Mouse (Mus musculus) lung, adult 2 months (tissue): Measurements from ENCODE around the gene Bmp7. TPM values are rescaled to one million over a fixed set of nuclear protein-coding genes. Genes with fewer than 3 reads are reported as not detected.

ENCODE experiments used
- DNase-seq: peaks from one replicate; pipeline ENCODE4 v3.0.0; 2022
- H3K4me1 ChIP-seq: fragments of 200-500 bp; 2 replicates; pipeline ENCODE4 v1.6.1; 2011; ENCODE audit warnings: low read length; ENCODE audit not compliant: control insufficient read depth, insufficient read depth
- H3K4me3 ChIP-seq: fragments of 200-500 bp; replicated peaks from 2 replicates; pipeline ENCODE3; 2011; ENCODE audit warnings: low read depth, mild to moderate bottlenecking, control low read depth, low read length; ENCODE audit errors: extremely low read depth
- CTCF ChIP-seq: fragments of 200-500 bp; IDR thresholded peaks from 2 replicates; pipeline ENCODE4 v1.5.1; 2011; ENCODE audit warnings: mild to moderate bottlenecking, low read length, control low read depth; ENCODE audit not compliant: insufficient read depth
- POLR2A ChIP-seq: fragments of 200-500 bp; IDR thresholded peaks from 2 replicates; pipeline ENCODE4 v1.6.1; 2011; ENCODE audit warnings: low read depth, mild to moderate bottlenecking, control low read depth, low read length, borderline replicate concordance; ENCODE audit errors: extremely low read depth
- WGBS: fragments of 180-500 bp; shearing (Covaris S2); methylation state at CpG from one replicate; pipeline ENCODE4 v1.1.7; 2018; 5-methylcytosine and 5-hydroxymethylcytosine counted together
- polyA plus RNA-seq: library from polyadenylated mRNA; depleted of rRNA; stranded (reverse); fragments of >200 nt; gene quantifications from 2 replicates; pipeline ENCODE4 v1.2.3, GENCODE M21; 2012

Gene Bmp7
- polyA plus RNA-seq, 1 experiment = 5.3 TPM

DNA sequence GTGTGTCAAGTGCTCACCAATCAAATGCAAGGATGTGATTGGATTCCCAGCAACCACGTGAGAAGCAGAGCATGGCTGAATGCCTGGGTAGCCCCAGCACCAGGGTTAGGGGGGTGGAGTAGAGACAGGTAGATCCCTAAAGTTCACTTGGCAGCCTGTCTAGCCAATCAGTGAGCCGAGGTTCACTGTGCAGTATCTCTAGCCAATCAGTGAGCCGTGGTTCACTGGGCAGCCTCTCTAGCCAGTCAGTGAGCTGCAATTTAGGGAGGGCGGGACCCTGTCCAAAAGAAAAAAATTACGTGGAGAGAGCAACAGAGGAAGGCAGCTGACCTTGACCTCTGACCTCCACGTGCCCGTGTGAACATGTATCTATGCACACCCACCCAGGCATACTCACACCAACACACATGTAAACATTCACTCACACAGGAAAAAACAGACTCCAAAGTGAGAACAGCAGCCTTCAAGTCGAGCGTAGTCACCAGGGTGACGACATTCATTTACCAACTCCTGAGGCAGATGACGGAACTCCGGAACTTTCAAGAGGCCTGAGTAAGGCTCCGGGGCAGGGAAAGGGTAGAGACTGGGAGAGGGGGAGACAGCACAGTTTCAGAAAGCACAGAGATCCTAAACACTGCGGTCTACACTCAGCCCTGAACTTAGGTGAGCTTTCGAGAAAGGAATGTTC is 50.2 kb downstream of the Bmp7 start:
- no peak overlapping the region for H3K4me3 ChIP-seq
- no peak for DNase-seq
- 46% methylated on average over 15 of the region's 15 CpGs for WGBS

DNA sequence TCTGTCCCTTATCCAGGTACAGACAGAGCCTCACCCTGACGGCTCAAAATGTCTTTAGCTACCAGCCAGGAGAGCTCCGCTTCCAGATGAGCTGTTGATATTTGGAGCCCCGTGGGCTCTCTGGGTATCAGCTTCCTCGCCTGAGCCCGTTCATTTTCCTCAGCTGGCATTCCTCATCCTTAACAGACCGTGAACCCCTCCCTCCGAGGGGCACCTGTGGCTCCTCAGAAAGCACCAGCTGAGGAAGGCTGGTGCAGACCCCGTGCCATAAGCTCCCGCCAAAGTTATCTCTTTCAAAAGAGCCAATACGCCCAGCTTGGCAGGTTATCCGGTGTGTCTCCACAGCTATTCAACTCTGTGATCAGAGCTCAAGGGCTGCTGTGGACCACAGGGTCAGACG is 50.9 kb downstream of the Bmp7 start:
- no peak for DNase-seq
- TF ChIP-seq POLR2A (no peak), CTCF (no peak)
- Histone ChIP-seq H3K4me3 (no peak overlapping the region), H3K4me1 (no peaks in the 10 kb centered on the region)
- 79% methylated on average over 12 of the region's 12 CpGs for WGBS

More for the DNA sequence above, 50.2 kb downstream of the Bmp7 start:
- no peaks in the 10 kb centered on the region for H3K4me1 ChIP-seq
- TF ChIP-seq CTCF (no peak), POLR2A (no peak)

DNA sequence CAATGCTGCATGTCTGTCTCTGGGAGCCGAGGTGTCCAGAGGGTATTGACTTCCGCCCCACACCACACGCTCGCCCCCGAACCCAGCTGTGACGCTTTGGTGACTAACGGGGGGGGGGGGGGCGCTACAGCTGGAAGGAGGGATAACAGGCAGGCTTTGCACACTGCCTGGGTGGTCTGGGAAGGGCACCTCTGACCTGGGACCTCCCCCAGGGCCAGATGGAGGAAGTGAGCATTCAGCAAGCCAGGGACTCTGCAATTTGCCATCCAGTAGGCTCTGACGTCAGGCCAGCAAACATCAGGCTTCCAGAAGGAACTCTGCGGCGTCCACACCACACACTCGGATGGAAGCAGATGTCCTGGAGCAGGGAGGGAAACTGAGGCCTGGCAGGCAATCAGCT is 52.0 kb downstream of the Bmp7 start:
- Histone ChIP-seq H3K4me1 (no peaks in the 10 kb centered on the region), H3K4me3 (no peak overlapping the region)
- DNase-seq = no peak
- TF ChIP-seq POLR2A = no peak
- TF ChIP-seq CTCF = no peak
- 48% methylated on average over 12 of the region's 12 CpGs for whole genome bisulfite sequencing

GRCm38 (mm10) chr2:172885861-172886260 is 54.3 kb downstream of the Bmp7 start:
- Histone ChIP-seq H3K4me3 (no peak overlapping the region), H3K4me1 (no peaks in the 10 kb centered on the region)
- no peak for DNase-seq
- no peak for TF ChIP-seq POLR2A
- no peak for TF ChIP-seq CTCF
- 48% methylated on average over 7 of the region's 7 CpGs for WGBS

GRCm38 (mm10) chr2:172884584-172884983 is 55.5 kb downstream of the Bmp7 start:
- Histone ChIP-seq H3K4me3 (no peak overlapping the region), H3K4me1 (no peaks in the 10 kb centered on the region)
- WGBS = 73% methylated on average over 6 of the region's 6 CpGs
- DNase-seq = no peak
- no peak for TF ChIP-seq POLR2A
- TF ChIP-seq CTCF = no peak

- no peak overlapping the region for H3K4me3 ChIP-seq
- 88% methylated on average over 9 of the region's 9 CpGs for WGBS
- DNase-seq = no peak
- TF ChIP-seq CTCF (no peak), POLR2A (no peak)
- no peaks in the 10 kb centered on the region for H3K4me1 ChIP-seq
Observed at GRCm38 (mm10) chr2:172875201-172875600, 64.9 kb downstream of the Bmp7 start.

- TF ChIP-seq POLR2A = no peak
- DNase-seq = no peak
- Histone ChIP-seq H3K4me3 (no peak overlapping the region), H3K4me1 (peaks cover 9% of the 10 kb centered on the region)
- WGBS = 73% methylated on average over 5 of the region's 5 CpGs
Observed at GRCm38 (mm10) chr2:172866356-172866755, 73.8 kb downstream of the Bmp7 start.

GRCm38 (mm10) chr2:172865165-172865564 is 75.0 kb downstream of the Bmp7 start:
- H3K4me3 ChIP-seq = no peak overlapping the region
- 77% methylated on average over 6 of the region's 6 CpGs for WGBS

DNA sequence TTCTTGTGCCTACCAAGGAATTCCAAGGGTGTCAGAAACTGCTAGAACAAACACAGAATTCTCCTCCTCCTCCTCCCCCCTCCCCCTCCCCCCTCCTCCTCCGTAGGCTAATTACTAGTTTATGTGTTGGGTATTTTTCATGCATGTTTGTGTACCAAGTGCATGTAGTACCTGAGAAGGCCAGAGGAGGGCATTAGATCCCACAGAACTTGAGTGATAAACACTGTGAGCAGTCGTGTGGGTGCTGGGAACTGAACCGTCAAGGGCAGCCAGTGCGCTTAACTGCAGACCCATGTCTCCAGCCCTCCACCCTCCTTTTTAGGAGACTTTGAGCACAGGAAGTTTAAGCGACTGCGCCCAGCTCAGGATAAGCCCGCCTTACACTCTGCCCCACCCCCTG is 75.6 kb downstream of the Bmp7 start:
- no peak for DNase-seq
- Histone ChIP-seq H3K4me3 (no peak overlapping the region), H3K4me1 (peaks cover 9% of the 10 kb centered on the region)
- WGBS = 88% methylated on average over 7 of the region's 7 CpGs
- TF ChIP-seq CTCF (no peak), POLR2A (no peak)

More at GRCm38 (mm10) chr2:172865165-172865564, 75.0 kb downstream of the Bmp7 start:
- H3K4me1 ChIP-seq = peaks cover 9% of the 10 kb centered on the region
- DNase-seq = no peak
- TF ChIP-seq POLR2A = no peak

GRCm38 (mm10) chr2:172863469-172863856 is 76.7 kb downstream of the Bmp7 start:
- no peak overlapping the region for H3K4me3 ChIP-seq
- no peak for DNase-seq
- 25% methylated on average over 14 of the region's 14 CpGs for WGBS
- H3K4me1 ChIP-seq = peaks cover 9% of the 10 kb centered on the region
- TF ChIP-seq POLR2A = no peak
- no peak for TF ChIP-seq CTCF
